ENCODE assay signal across 27 mouse cellular contexts in genomic region chr11:101418991-101419390, GRCm38 (mm10). TPM values are rescaled to one million over a fixed set of nuclear protein-coding genes. Genes with fewer than 3 reads are reported as not detected.
DNase-seq lines count a peak whose midpoint lies in the region; ATAC-seq lines count a peak whose summit lies in the region.
"Had no signal": no experiment of that assay in that cellular context is flagged by ENCODE, and none has a peak within 500 bp of the region (broad histone marks: within the 10 kb centered on the region; RNA-seq: fewer than 3 reads in every experiment).

No protein-coding gene starts in this region.

- H3K4me1 ChIP-seq in forebrain, embryonic 15.5 days = peaks cover 13% of the 10 kb centered on the region

- ATAC-seq in forebrain, embryonic 15.5 days (replicated peaks) = no peak
- ATAC-seq: forebrain, embryonic 13.5 days; intestine, embryonic 16.5 days had no signal

- intact Hi-C loops in left cerebral cortex, postnatal 10 days (cut with DNase I) = no loop called here
- intact Hi-C loops in left cerebral cortex, postnatal 14 days (cut with DNase I) = no loop called here

- 55% methylated on average over 6 of the region's 6 CpGs for WGBS in forebrain, embryonic 15.5 days

- no peak overlapping the region for H3K9ac ChIP-seq in forebrain, embryonic 15.5 days (replicated peaks)
- H3K9ac ChIP-seq: embryonic facial prominence, embryonic 15.5 days; forebrain, embryonic 13.5 days; hindbrain, embryonic 12.5 days; limb, embryonic 12.5 days; liver, embryonic 15.5 days; lung, embryonic 14.5 days had no signal

- no peak overlapping the region for H3K27ac ChIP-seq in forebrain, embryonic 15.5 days (replicated peaks)
- H3K27ac ChIP-seq: embryonic facial prominence, embryonic 10.5 days; embryonic facial prominence, embryonic 15.5 days; forebrain, embryonic 13.5 days; hindbrain, embryonic 12.5 days; limb, embryonic 12.5 days; liver, embryonic 15.5 days had no signal

- no peak overlapping the region for H3K4me3 ChIP-seq in forebrain, embryonic 15.5 days
- H3K4me3 ChIP-seq: embryonic facial prominence, embryonic 10.5 days; embryonic facial prominence, embryonic 15.5 days; forebrain, embryonic 13.5 days; hindbrain, embryonic 12.5 days; limb, embryonic 12.5 days; liver, embryonic 15.5 days had no signal

- H3K36me3 ChIP-seq in forebrain, embryonic 15.5 days = peaks cover 2% of the 10 kb centered on the region; the same call in 1 of the 2 replicates
- H3K36me3 ChIP-seq: embryonic facial prominence, embryonic 15.5 days; hindbrain, embryonic 12.5 days had no signal

- H3K9me3 ChIP-seq in forebrain, embryonic 15.5 days = no peaks in the 10 kb centered on the region
- H3K9me3 ChIP-seq: embryonic facial prominence, embryonic 10.5 days; embryonic facial prominence, embryonic 15.5 days; forebrain, embryonic 13.5 days; hindbrain, embryonic 12.5 days; limb, embryonic 12.5 days; liver, embryonic 15.5 days had no signal

- H3K4me2 ChIP-seq in forebrain, embryonic 15.5 days (replicated peaks) = no peak overlapping the region
- H3K4me2 ChIP-seq: embryonic facial prominence, embryonic 15.5 days; forebrain, embryonic 13.5 days; heart, embryonic 11.5 days; hindbrain, embryonic 12.5 days; limb, embryonic 12.5 days; liver, embryonic 15.5 days; lung, embryonic 14.5 days had no signal

- H3K27me3 ChIP-seq in forebrain, embryonic 15.5 days = no peaks in the 10 kb centered on the region
- H3K27me3 ChIP-seq: embryonic facial prominence, embryonic 15.5 days; limb, embryonic 12.5 days; liver, embryonic 15.5 days had no signal

- DNase-seq in left cerebral cortex, adult 11 months (ENCODE audit: low spot score) = peak; percentile 44
- no peak for DNase-seq in left cerebral cortex, postnatal 10 days (ENCODE audit: extremely low spot score in 1 of 2, low spot score in 2 of 2)
- peak; percentile 58 to 70 for DNase-seq in frontal cortex, adult 2 months (ENCODE audit: extremely low spot score in 1 of 2, low spot score in 1 of 2)
- peak; percentile 61 to 67 for DNase-seq in left cerebral cortex, postnatal 14 days (ENCODE audit: low spot score in 2 of 2)
- peak; percentile 37 to 64 for DNase-seq in right cerebral cortex, postnatal 36 days (ENCODE audit: low spot score in 2 of 2)
- no peak for DNase-seq in urinary bladder, postnatal 36 days (ENCODE audit: low spot score in 2 of 2)
- DNase-seq: cerebellum, adult 8-10 months; cerebellum, postnatal 25 days; gastrocnemius, postnatal 36 days; heart, adult 18-20 months; heart, postnatal 36 days; kidney, adult 8-10 months; layer of hippocampus, postnatal 36 days; lung, postnatal 14 days; thymus, adult 2 months; thymus, postnatal 36 days had no signal

RNA-seq across cellular contexts. Expression of gene Aarsd1, which starts 1.6 kb away (rescaled TPM):
- total RNA-seq in left cerebral cortex, postnatal 10 days (2021) = 10 to 100 TPM; 45.1 to 45.2 TPM
- polyA plus RNA-seq in frontal cortex, adult 2 months (2012; rRNA removed) = 49.2 and 53.5 TPM in 2 replicates
- total RNA-seq in left cerebral cortex, postnatal 14 days (2021) = 10 to 100 TPM; 33.4 to 42.2 TPM
- 90.2 and 98.7 TPM in 2 replicates for polyA plus RNA-seq in forebrain, embryonic 15.5 days (2015; fragmentation: Nextera tagmentation; extraction: Ambion mirVana)

RNA-seq across cellular contexts. Expression of gene Gm27029, which starts 5.6 kb away (rescaled TPM):
- total RNA-seq in left cerebral cortex, postnatal 10 days (2021) = 1 to 10 TPM; 6.4 to 6.9 TPM
- polyA plus RNA-seq in frontal cortex, adult 2 months (2012; rRNA removed) = 3.6 and 4.1 TPM in 2 replicates
- total RNA-seq in left cerebral cortex, postnatal 14 days (2021) = 1 to 10 TPM; 4.5 to 9.7 TPM
- 6.3 and 7.3 TPM in 2 replicates for polyA plus RNA-seq in forebrain, embryonic 15.5 days (2015; fragmentation: Nextera tagmentation; extraction: Ambion mirVana)

RNA-seq across cellular contexts. Expression of gene Rundc1, which starts 5.9 kb away (rescaled TPM):
- total RNA-seq in left cerebral cortex, postnatal 10 days (2021) = 10 to 100 TPM; 24.4 to 26.0 TPM
- polyA plus RNA-seq in frontal cortex, adult 2 months (2012; rRNA removed) = 33.4 and 33.7 TPM in 2 replicates
- 10 to 100 TPM; 31.1 to 32.6 TPM for total RNA-seq in left cerebral cortex, postnatal 14 days (2021)
- polyA plus RNA-seq in forebrain, embryonic 15.5 days (2015; fragmentation: Nextera tagmentation; extraction: Ambion mirVana) = 31.7 and 32.2 TPM in 2 replicates

RNA-seq across cellular contexts. Expression of gene Ptges3l, which starts 6.1 kb away (rescaled TPM):
- 1 to 10 TPM; 3.4 TPM for total RNA-seq in left cerebral cortex, postnatal 10 days (2021)
- polyA plus RNA-seq in frontal cortex, adult 2 months (2012; rRNA removed) = 4.1 and 6.6 TPM in 2 replicates
- total RNA-seq in left cerebral cortex, postnatal 14 days (2021) = 1 to 10 TPM; 2.8 to 5.7 TPM
- 1.0 and 1.7 TPM in 2 replicates for polyA plus RNA-seq in forebrain, embryonic 15.5 days (2015; fragmentation: Nextera tagmentation; extraction: Ambion mirVana)
- total RNA-seq: monocyte, adult 5-6 weeks had no signal

RNA-seq across cellular contexts. Expression of gene Rpl27, which starts 23.1 kb away (rescaled TPM):
- total RNA-seq in left cerebral cortex, postnatal 10 days (2021) = 10 to 100 TPM; 49.9 to 58.1 TPM
- polyA plus RNA-seq in frontal cortex, adult 2 months (2012; rRNA removed) = 480 and 588 TPM in 2 replicates
- total RNA-seq in left cerebral cortex, postnatal 14 days (2021) = 10 to 100 TPM; 41.0 to 43.6 TPM
- polyA plus RNA-seq in forebrain, embryonic 15.5 days (2015; fragmentation: Nextera tagmentation; extraction: Ambion mirVana) = 267 and 285 TPM in 2 replicates

Comparison
In these comparisons a context has a peak if more than half of its experiments do, and no peak if none do; other contexts are left out.
1. DNase-seq: peak in left cerebral cortex, adult 11 months (single experiment), frontal cortex, adult 2 months (2 of 2), left cerebral cortex, postnatal 14 days (2 of 2) and right cerebral cortex, postnatal 36 days (2 of 2); none in left cerebral cortex, postnatal 10 days (0 of 2) and urinary bladder, postnatal 36 days (0 of 2).